Mouse (Mus musculus): ENCODE data around the gene Hist1h2af.
A peak's percentile ranks its signal among the peaks of the same experiment; 100 is the strongest.
"Not testable (repeated sequence)": the region's sequence is repeated elsewhere in the genome, so short reads cannot be mapped to it uniquely, and the experiment has no call there.

The Hist1h2af gene

GRCm38 (mm10) chr13:23575864-23576313 lies 42.2 kb downstream of the Hist1h2af start:
- not testable (repeated sequence) for DNase-seq (ENCODE audit: low read depth, low spot score)

- DNase-seq (ENCODE audit: low read depth, low spot score), result no peak
These were observed 42.7 kb downstream of the Hist1h2af start for GRCm38 (mm10) chr13:23576351-23576881.

GRCm38 (mm10) chr13:23576906-23577639 lies 43.4 kb downstream of the Hist1h2af start:
- DNase-seq (ENCODE audit: low read depth, low spot score), result no peak

GRCm38 (mm10) chr13:23577835-23578234 lies 44.1 kb downstream of the Hist1h2af start:
- no peak for DNase-seq (ENCODE audit: low read depth, low spot score)

GRCm38 (mm10) chr13:23581408-23582218 lies 47.9 kb downstream of the Hist1h2af start, which contains the start of gene Hist1h4d:
Hist1h4d (plus strand) TSS chr13:23581598.
- DNase-seq (ENCODE audit: low read depth, low spot score), result peak; percentile 98

GRCm38 (mm10) chr13:23582219-23583056 lies 48.7 kb downstream of the Hist1h2af start:
- no peak for DNase-seq (ENCODE audit: low read depth, low spot score)

- no peak for DNase-seq (ENCODE audit: low read depth, low spot score)
These were observed 49.8 kb downstream of the Hist1h2af start for GRCm38 (mm10) chr13:23583387-23584068.

Data from telencephalon, adult 2 months (tissue).